Mouse (Mus musculus) thymus, adult 2 months (tissue): Measurements from ENCODE around the gene Aff3.

ENCODE experiments used
- CTCF ChIP-seq: fragments of 200-500 bp; IDR thresholded peaks from 2 replicates; pipeline ENCODE4 v1.5.1; 2012; ENCODE audit warnings: mild to moderate bottlenecking, control low read depth, low read length, moderate library complexity, borderline replicate concordance; ENCODE audit not compliant: control insufficient read depth, poor library complexity, insufficient read depth; ENCODE audit errors: extremely low read depth
- POLR2A ChIP-seq: fragments of 200-500 bp; IDR thresholded peaks from 2 replicates; pipeline ENCODE4 v1.6.1; 2012; ENCODE audit warnings: mild to moderate bottlenecking, low read length, control low read depth, moderate library complexity; ENCODE audit not compliant: control insufficient read depth, poor library complexity, insufficient read depth; ENCODE audit errors: extremely low read depth

DNA sequence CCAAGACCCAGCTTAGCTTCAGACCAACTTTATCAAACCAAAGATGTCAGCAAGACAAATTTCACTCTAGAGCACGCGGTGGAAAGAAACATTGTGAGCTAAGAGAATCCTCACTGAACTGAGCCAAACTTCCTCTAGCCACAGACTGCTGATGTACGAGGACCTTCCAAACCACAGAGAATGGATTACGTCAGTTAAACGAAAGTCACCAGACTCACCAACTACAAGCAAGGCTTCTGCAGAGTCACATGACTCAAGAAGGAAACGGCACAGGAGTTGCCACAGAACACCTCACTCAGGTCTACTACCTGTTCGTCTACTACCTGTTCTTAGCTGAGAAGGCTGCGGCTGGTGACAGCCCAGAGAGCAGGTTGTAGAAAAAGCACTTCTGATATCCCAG is 107.1 kb downstream of the Aff3 start:
- no peak for TF ChIP-seq CTCF
- no peak for TF ChIP-seq POLR2A
